Mouse (Mus musculus) cerebellum, adult 2 months (tissue): Measurements from ENCODE around the gene Gbp10.
"Not testable (repeated sequence)": the region's sequence is repeated elsewhere in the genome, so short reads cannot be mapped to it uniquely, and the experiment has no call there.

Source experiments
- CTCF ChIP-seq: fragments of 200-500 bp; IDR thresholded peaks from 2 replicates; pipeline ENCODE4 v1.5.1; 2011; ENCODE audit warnings: low read depth, mild to moderate bottlenecking, control low read depth, low read length, moderate library complexity, borderline replicate concordance; ENCODE audit not compliant: insufficient read depth
- POLR2A ChIP-seq: fragments of 200-500 bp; IDR thresholded peaks from 2 replicates; pipeline ENCODE4 v1.6.1; 2011; ENCODE audit warnings: low read length, control low read depth, borderline replicate concordance; ENCODE audit not compliant: insufficient read depth

- TF ChIP-seq POLR2A, CTCF: not testable (repeated sequence)
Observed at GRCm38 (mm10) chr5:105199149-105199548, 40.2 kb downstream of the Gbp10 start.
